Mouse (Mus musculus): ENCODE measurements at regions not wholly inside any gene's neighbourhood (a gene's known extent, or its start where the extent isn't known, plus 50 kb on each side); places are given as distances from the start of the nearest gene placed in this dataset.

- TF ChIP-seq CHD2 (IDR thresholded peaks at IDR 0.05; ENCODE audit: low read length), result no peak
- no peak for TF ChIP-seq E2F4 (IDR thresholded peaks at IDR 0.05; ENCODE audit: borderline replicate concordance, low read depth, low read length)
- no peak for TF ChIP-seq NRF1 (IDR thresholded peaks at IDR 0.05; ENCODE audit: insufficient read depth, low read depth, low read length, poor library complexity, severe bottlenecking)
- TF ChIP-seq MXI1 (IDR thresholded peaks at IDR 0.05; ENCODE audit: low read depth, low read length), result no peak
- no peak for TF ChIP-seq SMC3 (IDR thresholded peaks at IDR 0.05; ENCODE audit: low read depth, low read length)
- TF ChIP-seq SIN3A (IDR thresholded peaks at IDR 0.05; ENCODE audit: low read length), result no peak
- no peak for TF ChIP-seq MEF2A (IDR thresholded peaks at IDR 0.05; ENCODE audit: extremely low read depth, insufficient replicate concordance, low read depth, low read length, poor library complexity, severe bottlenecking)
- no peak for TF ChIP-seq UBTF (IDR thresholded peaks at IDR 0.05; ENCODE audit: borderline replicate concordance, insufficient read depth, low read depth, low read length)
- TF ChIP-seq ELF1 (IDR thresholded peaks at IDR 0.05; ENCODE audit: low read depth, low read length), result no peak
- TF ChIP-seq MYB (IDR thresholded peaks at IDR 0.05; ENCODE audit: low read depth, low read length), result no peak
- no peak for TF ChIP-seq TCF12 (IDR thresholded peaks at IDR 0.05; ENCODE audit: low read depth, low read length)
- TF ChIP-seq ZMIZ1 (IDR thresholded peaks at IDR 0.05; ENCODE audit: low read depth, low read length), result no peak
- no peak for TF ChIP-seq CHD1 (IDR thresholded peaks at IDR 0.05; ENCODE audit: low read depth, low read length)
- Histone ChIP-seq H3K4me3 (ENCODE audit: control insufficient read depth in 1 of 2, insufficient read depth in 1 of 2, low read depth in 2 of 2, low read length in 2 of 2) (no peak overlapping the region), H3K9ac (ENCODE audit: control insufficient read depth, low read depth, low read length, poor library complexity, severe bottlenecking) (no peak overlapping the region), H3K9me3 (replicated peaks; ENCODE audit: insufficient read depth, low read length) (no peaks in the 10 kb centered on the region), H3K4me1 (ENCODE audit: control insufficient read depth in 1 of 2, insufficient read depth in 2 of 2, low read length in 2 of 2) (no peaks in the 10 kb centered on the region), H3K79me2 (ENCODE audit: control insufficient read depth, insufficient read depth, low read length, poor library complexity) (no peaks in the 10 kb centered on the region), H3K27me3 (ENCODE audit: control insufficient read depth in 1 of 2, insufficient read depth in 2 of 2, low read length in 2 of 2) (peaks cover 0 to 4% of the 10 kb centered on the region in 2 experiments; a peak in 3 of 4 replicates), H3K27ac (ENCODE audit: control insufficient read depth, low read depth, low read length) (no peak overlapping the region), H3K36me3 (ENCODE audit: control insufficient read depth in 1 of 2, insufficient read depth in 2 of 2, low read length in 2 of 2) (no peaks in the 10 kb centered on the region)
- DNase-seq (ENCODE audit: low read depth, low spot score), result no peak
Observed at GRCm38 (mm10) chr4:45695239-45695638, 103.6 kb upstream of the Aldh1b1 start.

GRCm38 (mm10) chr4:45689991-45690916 is 108.6 kb upstream of the Aldh1b1 start:
- peaks cover 0 to 4% of the 10 kb centered on the region in 2 experiments; a peak in 2 of 4 replicates for H3K27me3 ChIP-seq (ENCODE audit: control insufficient read depth in 1 of 2, insufficient read depth in 2 of 2, low read length in 2 of 2)
- no peak overlapping the region for H3K9ac ChIP-seq (ENCODE audit: control insufficient read depth, low read depth, low read length, poor library complexity, severe bottlenecking)
- no peak overlapping the region for H3K27ac ChIP-seq (ENCODE audit: control insufficient read depth, low read depth, low read length)
- H3K4me3 ChIP-seq (ENCODE audit: control insufficient read depth in 1 of 2, insufficient read depth in 1 of 2, low read depth in 2 of 2, low read length in 2 of 2), result no peak overlapping the region
- TF ChIP-seq ZKSCAN1 (IDR thresholded peaks at IDR 0.05; ENCODE audit: low read depth, low read length) (no peak), MAZ (IDR thresholded peaks at IDR 0.05; ENCODE audit: low read depth, low read length) (no peak), SMC3 (IDR thresholded peaks at IDR 0.05; ENCODE audit: low read depth, low read length) (no peak)
- no peaks in the 10 kb centered on the region for H3K4me1 ChIP-seq (ENCODE audit: control insufficient read depth in 1 of 2, insufficient read depth in 2 of 2, low read length in 2 of 2)
- no peaks in the 10 kb centered on the region for H3K36me3 ChIP-seq (ENCODE audit: control insufficient read depth in 1 of 2, insufficient read depth in 2 of 2, low read length in 2 of 2)
- no peaks in the 10 kb centered on the region for H3K9me3 ChIP-seq (replicated peaks; ENCODE audit: insufficient read depth, low read length)
- H3K79me2 ChIP-seq (ENCODE audit: control insufficient read depth, insufficient read depth, low read length, poor library complexity), result no peaks in the 10 kb centered on the region
- no peak for DNase-seq (ENCODE audit: low read depth, low spot score)
